Mouse (Mus musculus): ENCODE results near the gene Klb. TPM values are rescaled to one million over a fixed set of nuclear protein-coding genes. Genes with fewer than 3 reads are reported as not detected.

Gene Klb
- polyA plus RNA-seq, 1 experiment, result 1.1 TPM

DNA sequence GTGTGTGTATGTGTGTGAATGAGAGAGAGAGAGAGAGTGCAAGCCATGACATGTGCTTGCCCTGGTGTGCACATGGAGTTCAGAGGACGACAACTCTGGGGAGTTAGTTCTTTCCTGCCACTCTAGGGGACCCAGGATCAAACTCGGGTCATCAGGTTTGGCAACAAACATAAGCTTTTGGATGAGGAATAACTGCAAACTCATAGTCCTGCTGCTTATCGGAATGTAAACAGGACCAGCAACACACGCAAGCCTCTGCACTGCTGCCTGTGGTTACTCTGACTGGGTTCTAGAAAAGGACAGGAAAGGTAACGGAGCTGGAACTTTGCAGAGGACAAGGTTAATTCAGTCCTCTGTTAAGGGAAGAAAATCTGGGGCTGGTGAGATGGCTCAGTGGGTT lies 77.1 kb downstream of the Klb start:
- Histone ChIP-seq H3K4me3 (ENCODE audit: control insufficient read depth, insufficient read depth, low read length) (no peak overlapping the region), H3K27ac (ENCODE audit: control insufficient read depth, insufficient read depth, low read length) (no peak overlapping the region), H3K27me3 (ENCODE audit: control insufficient read depth, insufficient read depth, low read length) (no peaks in the 10 kb centered on the region), H3K36me3 (ENCODE audit: control insufficient read depth, insufficient read depth, low read length) (no peaks in the 10 kb centered on the region), H3K4me1 (replicated peaks; ENCODE audit: control insufficient read depth, insufficient read depth, low read length) (no peaks in the 10 kb centered on the region)
- TF ChIP-seq POLR2A (IDR thresholded peaks at IDR 0.05; ENCODE audit: control insufficient read depth, extremely low read depth, insufficient read depth, low read length, poor library complexity) (no peak), CTCF (IDR thresholded peaks at IDR 0.05; ENCODE audit: borderline replicate concordance, control insufficient read depth, extremely low read depth, insufficient read depth, low read length, poor library complexity) (no peak)
- WGBS, result 97% methylated on average over 5 of the region's 5 CpGs
- no peak for DNase-seq

DNA sequence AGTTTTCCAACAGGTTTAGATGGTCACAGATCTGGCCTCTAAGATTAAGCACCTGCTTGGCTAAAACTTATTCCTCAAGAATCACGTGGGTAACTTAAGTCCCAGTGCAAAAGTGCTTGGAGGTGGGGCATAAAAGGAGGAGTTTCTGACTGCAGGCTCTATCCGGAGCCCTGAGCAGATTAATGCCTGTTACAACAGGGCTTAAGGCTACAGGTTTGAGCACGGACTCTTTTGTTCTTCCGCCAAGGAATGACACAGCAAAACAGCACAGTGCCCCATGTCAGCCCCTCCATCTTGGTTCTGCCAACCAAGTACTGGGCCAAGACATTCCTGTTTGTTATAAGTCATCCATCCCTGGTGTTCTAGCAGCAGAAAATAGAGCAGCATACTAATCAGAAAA lies 80.2 kb downstream of the Klb start:
- TF ChIP-seq CTCF (IDR thresholded peaks at IDR 0.05; ENCODE audit: borderline replicate concordance, control insufficient read depth, extremely low read depth, insufficient read depth, low read length, poor library complexity), result no peak
- H3K4me3 ChIP-seq (ENCODE audit: control insufficient read depth, insufficient read depth, low read length), result no peak overlapping the region
- H3K27ac ChIP-seq (ENCODE audit: control insufficient read depth, insufficient read depth, low read length), result no peak overlapping the region
- H3K36me3 ChIP-seq (ENCODE audit: control insufficient read depth, insufficient read depth, low read length), result no peaks in the 10 kb centered on the region
- DNase-seq, result no peak
- H3K27me3 ChIP-seq (ENCODE audit: control insufficient read depth, insufficient read depth, low read length), result no peaks in the 10 kb centered on the region
- no peaks in the 10 kb centered on the region for H3K4me1 ChIP-seq (replicated peaks; ENCODE audit: control insufficient read depth, insufficient read depth, low read length)
- WGBS, result 67% methylated on average over 4 of the region's 4 CpGs

DNA sequence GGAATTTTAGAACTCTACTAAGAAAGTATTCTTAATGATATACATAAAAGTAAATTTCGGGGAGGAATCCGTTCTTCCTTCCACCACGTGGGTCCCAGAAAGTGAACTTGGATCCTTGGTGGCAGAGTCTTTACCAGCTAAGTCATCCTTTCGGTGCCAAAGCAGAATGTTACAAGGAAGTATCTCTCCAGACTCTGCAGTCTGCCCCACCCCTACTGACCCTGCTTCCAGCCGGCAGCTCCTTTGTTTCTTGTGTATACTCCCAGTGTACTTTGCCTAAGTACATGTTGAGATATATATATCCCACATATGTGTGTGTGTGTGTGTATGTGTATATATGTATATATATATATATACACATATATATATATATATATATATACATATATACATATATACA lies 81.3 kb downstream of the Klb start:
- no peak for DNase-seq
- Histone ChIP-seq H3K4me1 (replicated peaks; ENCODE audit: control insufficient read depth, insufficient read depth, low read length) (no peaks in the 10 kb centered on the region), H3K27me3 (ENCODE audit: control insufficient read depth, insufficient read depth, low read length) (no peaks in the 10 kb centered on the region), H3K4me3 (ENCODE audit: control insufficient read depth, insufficient read depth, low read length) (no peak overlapping the region), H3K36me3 (ENCODE audit: control insufficient read depth, insufficient read depth, low read length) (no peaks in the 10 kb centered on the region), H3K27ac (ENCODE audit: control insufficient read depth, insufficient read depth, low read length) (no peak overlapping the region)
- WGBS, result 95% methylated on average over 5 of the region's 5 CpGs
- TF ChIP-seq POLR2A (IDR thresholded peaks at IDR 0.05; ENCODE audit: control insufficient read depth, extremely low read depth, insufficient read depth, low read length, poor library complexity), result no peak
- TF ChIP-seq CTCF (IDR thresholded peaks at IDR 0.05; ENCODE audit: borderline replicate concordance, control insufficient read depth, extremely low read depth, insufficient read depth, low read length, poor library complexity), result no peak

Other genes with a start within 250 kb of the Klb start
- gene Klhl5, start 240.8 kb upstream of the Klb start, polyA plus RNA-seq (2012; rRNA removed), result 11.3 and 13.1 TPM in 2 replicates
- gene Wdr19, start 148.6 kb upstream of the Klb start, polyA plus RNA-seq (2012; rRNA removed), result 2.1 and 2.2 TPM in 2 replicates
- 20.0 and 27.9 TPM in 2 replicates for gene Rfc1, start 12.6 kb upstream of the Klb start, polyA plus RNA-seq (2012; rRNA removed)
- gene Rpl9, start 43.1 kb downstream of the Klb start, polyA plus RNA-seq (2012; rRNA removed), result 342 and 364 TPM in 2 replicates
- gene Lias, start 43.2 kb downstream of the Klb start, polyA plus RNA-seq (2012; rRNA removed), result 14.7 and 17.3 TPM in 2 replicates
- gene Ugdh, start 87.6 kb downstream of the Klb start, polyA plus RNA-seq (2012; rRNA removed), result 10.1 and 10.7 TPM in 2 replicates
- not detected in 2 replicates for gene Gm43552, start 144.5 kb downstream of the Klb start, polyA plus RNA-seq (2012; rRNA removed)
- 101 and 110 TPM in 2 replicates for gene Smim14, start 188.9 kb downstream of the Klb start, polyA plus RNA-seq (2012; rRNA removed)
- gene Ube2k, start 188.9 kb downstream of the Klb start, polyA plus RNA-seq (2012; rRNA removed), result 19.6 and 21.7 TPM in 2 replicates

All from thymus, adult 2 months (tissue).